Mouse (Mus musculus): ENCODE measurements around the gene Arhgap15. TPM values are rescaled to one million over a fixed set of nuclear protein-coding genes. Genes with fewer than 3 reads are reported as not detected.
A peak's percentile ranks its signal among the peaks of the same experiment; 100 is the strongest.

Gene Arhgap15
- polyA plus RNA-seq, 1 experiment from 2014 or later = 0.38 TPM

DNA sequence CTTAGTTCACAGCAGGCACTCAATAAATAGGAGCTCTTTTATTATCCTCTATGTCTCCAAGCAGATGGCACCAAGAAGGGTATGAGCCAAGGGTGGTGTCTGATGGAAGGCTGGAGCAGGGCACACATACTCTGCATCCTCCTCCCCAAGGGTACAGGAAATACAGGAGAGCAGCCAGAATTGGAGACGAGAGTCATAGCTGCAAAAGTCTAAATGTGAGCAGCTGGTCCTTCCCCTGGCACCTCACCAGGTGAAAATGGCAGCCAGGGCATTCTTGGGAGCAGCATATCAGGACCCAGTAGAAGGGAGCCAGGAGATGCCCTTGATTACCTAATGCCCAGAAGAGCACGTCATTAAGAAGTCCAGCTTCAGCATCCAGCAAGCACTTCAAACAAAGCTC lies 320.3 kb downstream of the Arhgap15 start:
- H3K4me2 ChIP-seq = no peak overlapping the region
- no peak for ATAC-seq (ENCODE audit: low FRiP score)
- no peak overlapping the region for H3K27ac ChIP-seq
- no peaks in the 10 kb centered on the region for H3K9me3 ChIP-seq
- 79% methylated on average over 2 of the region's 2 CpGs for WGBS
- H3K4me3 ChIP-seq (replicated peaks) = no peak overlapping the region
- no peaks in the 10 kb centered on the region for H3K27me3 ChIP-seq
- H3K36me3 ChIP-seq (replicated peaks) = no peaks in the 10 kb centered on the region
- no peak overlapping the region for H3K9ac ChIP-seq
- no peaks in the 10 kb centered on the region; the same call in 1 of the 2 replicates for H3K4me1 ChIP-seq

DNA sequence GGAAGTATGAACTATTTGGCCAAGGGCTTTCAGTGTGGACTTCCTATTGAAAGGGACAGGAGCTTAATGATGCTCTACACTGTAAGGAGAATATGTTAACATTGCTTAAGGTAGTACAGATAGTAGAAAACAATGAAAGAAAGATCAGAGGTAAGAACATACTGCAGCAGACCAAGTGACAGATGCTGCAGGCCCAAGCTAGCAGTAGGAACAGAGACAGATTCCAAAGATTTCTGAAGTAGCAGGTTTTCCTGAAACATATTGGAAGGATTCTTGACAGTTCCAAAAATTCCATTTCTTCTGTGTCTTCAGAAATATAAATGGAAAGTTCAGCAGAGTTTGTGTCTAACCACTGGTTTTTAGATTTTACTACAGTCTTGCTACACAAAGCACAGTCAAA lies 327.9 kb downstream of the Arhgap15 start:
- no peak for ATAC-seq (ENCODE audit: low FRiP score)

DNA sequence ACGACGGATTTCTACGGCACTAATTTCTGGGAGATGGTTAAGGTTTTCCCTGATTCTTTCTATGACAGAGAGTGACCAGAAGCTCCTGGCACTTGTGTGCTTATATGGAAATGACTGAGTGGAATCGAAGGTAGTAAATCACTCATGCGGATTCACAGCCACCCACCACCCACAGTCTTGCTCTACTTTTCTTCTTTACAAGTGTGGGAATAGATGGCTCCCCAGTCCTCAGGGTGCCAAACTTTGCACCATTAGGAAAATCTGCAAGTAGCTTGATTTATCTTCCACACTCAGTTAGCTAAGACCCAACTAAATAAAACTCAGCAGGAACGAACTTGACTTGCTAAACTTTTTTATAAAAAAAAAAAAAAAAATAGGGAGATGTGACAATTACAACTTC lies 331.9 kb downstream of the Arhgap15 start:
- no peaks in the 10 kb centered on the region for H3K9me3 ChIP-seq
- H3K4me1 ChIP-seq = no peaks in the 10 kb centered on the region
- H3K4me2 ChIP-seq = no peak overlapping the region
- no peak for ATAC-seq (ENCODE audit: low FRiP score)
- 91% methylated on average over 6 of the region's 6 CpGs for WGBS
- no peak overlapping the region for H3K27ac ChIP-seq
- H3K4me3 ChIP-seq (replicated peaks) = no peak overlapping the region
- H3K36me3 ChIP-seq (replicated peaks) = no peaks in the 10 kb centered on the region
- no peak overlapping the region for H3K9ac ChIP-seq
- H3K27me3 ChIP-seq = no peaks in the 10 kb centered on the region

More for the DNA sequence above, 327.9 kb downstream of the Arhgap15 start:
- Histone ChIP-seq H3K9ac (no peak overlapping the region), H3K27ac (no peak overlapping the region), H3K9me3 (no peaks in the 10 kb centered on the region), H3K27me3 (no peaks in the 10 kb centered on the region), H3K4me1 (no peaks in the 10 kb centered on the region), H3K4me2 (no peak overlapping the region), H3K36me3 (replicated peaks) (no peaks in the 10 kb centered on the region), H3K4me3 (replicated peaks) (no peak overlapping the region)

DNA sequence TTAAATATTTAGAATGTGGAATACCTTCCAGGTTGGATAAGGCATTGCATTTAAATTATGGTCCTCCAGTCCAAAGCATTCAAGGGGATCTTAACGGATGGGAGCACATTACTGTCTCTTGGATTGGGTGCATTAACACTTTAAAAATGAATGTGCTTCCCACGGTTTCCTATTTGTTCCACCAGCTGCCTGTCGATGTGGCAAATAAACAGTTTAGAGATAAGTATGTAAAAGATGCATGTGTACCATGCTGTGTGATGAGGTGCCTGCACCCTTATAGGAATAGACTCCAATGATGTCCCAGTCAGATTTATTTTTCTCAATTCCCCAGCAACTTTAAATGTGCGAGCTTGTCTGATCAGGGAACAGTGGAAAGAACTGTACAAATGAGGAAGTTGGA lies 332.6 kb downstream of the Arhgap15 start:
- Histone ChIP-seq H3K4me1 (no peaks in the 10 kb centered on the region), H3K36me3 (replicated peaks) (no peaks in the 10 kb centered on the region), H3K4me2 (no peak overlapping the region), H3K9ac (no peak overlapping the region), H3K27ac (no peak overlapping the region), H3K4me3 (replicated peaks) (no peak overlapping the region), H3K9me3 (no peaks in the 10 kb centered on the region), H3K27me3 (no peaks in the 10 kb centered on the region)
- WGBS = 92% methylated on average over 4 of the region's 4 CpGs
- ATAC-seq (ENCODE audit: low FRiP score) = no peak

DNA sequence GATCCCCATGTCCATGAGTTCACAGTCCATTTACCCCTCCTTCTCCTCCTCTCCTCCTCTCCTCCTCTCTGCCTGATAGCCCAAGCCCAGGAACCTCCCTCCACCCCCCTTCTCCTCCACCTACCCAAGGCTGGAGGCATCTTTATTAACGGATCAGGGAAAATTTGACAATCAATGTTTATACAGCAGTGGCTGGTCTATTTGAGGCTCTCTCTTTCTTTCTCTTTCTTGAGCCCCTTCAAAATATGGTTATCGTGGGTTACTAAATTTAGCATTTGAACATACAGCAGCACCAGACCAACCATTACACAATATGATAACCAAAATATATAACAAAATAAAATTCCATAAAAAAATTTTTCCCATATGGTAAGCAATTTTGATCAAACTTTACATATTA lies 335.8 kb downstream of the Arhgap15 start:
- Histone ChIP-seq H3K4me2 (no peak overlapping the region), H3K27ac (no peak overlapping the region), H3K9me3 (no peaks in the 10 kb centered on the region), H3K4me1 (no peaks in the 10 kb centered on the region), H3K36me3 (replicated peaks) (no peaks in the 10 kb centered on the region), H3K27me3 (no peaks in the 10 kb centered on the region), H3K9ac (no peak overlapping the region), H3K4me3 (replicated peaks) (no peak overlapping the region)
- no peak for ATAC-seq (ENCODE audit: low FRiP score)
- 79% methylated on average over 2 of the region's 2 CpGs for WGBS

DNA sequence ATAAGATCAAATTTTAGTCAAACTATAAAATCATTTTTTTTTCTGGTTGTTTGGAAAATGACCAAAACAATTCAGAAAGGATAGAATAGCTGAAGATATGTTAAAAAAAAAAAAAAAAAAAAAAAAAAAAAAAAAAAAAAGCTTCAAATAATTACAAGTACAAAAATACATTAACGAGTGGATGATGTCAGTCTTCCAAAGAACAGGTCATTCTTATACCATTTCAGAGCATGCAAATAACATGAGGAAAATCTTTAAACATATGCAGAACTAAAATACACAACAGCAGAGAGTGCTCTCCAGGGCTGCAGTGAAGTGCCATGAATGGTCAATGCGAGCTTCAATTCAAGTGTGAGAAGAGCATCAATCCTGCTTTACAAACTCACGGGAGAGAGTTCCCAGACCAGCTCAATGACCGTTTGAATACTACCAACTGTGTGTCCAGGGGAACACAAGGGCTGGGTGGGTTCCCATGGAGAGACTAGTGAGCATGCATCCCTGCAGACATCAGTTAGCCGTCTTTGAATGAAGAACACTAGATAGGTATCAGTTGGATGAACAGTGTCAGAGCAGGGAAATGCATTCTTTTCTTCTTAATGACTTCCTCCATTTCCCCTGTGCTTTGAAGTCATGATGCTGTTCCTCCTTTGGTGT lies 337.9 kb downstream of the Arhgap15 start:
- H3K9me3 ChIP-seq = no peaks in the 10 kb centered on the region
- H3K4me1 ChIP-seq = no peaks in the 10 kb centered on the region
- ATAC-seq (ENCODE audit: low FRiP score) = no peak
- H3K4me3 ChIP-seq (replicated peaks) = no peak overlapping the region
- H3K4me2 ChIP-seq = no peak overlapping the region
- 27% methylated on average over 5 of the region's 5 CpGs for WGBS
- H3K27ac ChIP-seq = no peak overlapping the region
- no peak overlapping the region for H3K9ac ChIP-seq
- H3K27me3 ChIP-seq = no peaks in the 10 kb centered on the region
- H3K36me3 ChIP-seq (replicated peaks) = no peaks in the 10 kb centered on the region

DNA sequence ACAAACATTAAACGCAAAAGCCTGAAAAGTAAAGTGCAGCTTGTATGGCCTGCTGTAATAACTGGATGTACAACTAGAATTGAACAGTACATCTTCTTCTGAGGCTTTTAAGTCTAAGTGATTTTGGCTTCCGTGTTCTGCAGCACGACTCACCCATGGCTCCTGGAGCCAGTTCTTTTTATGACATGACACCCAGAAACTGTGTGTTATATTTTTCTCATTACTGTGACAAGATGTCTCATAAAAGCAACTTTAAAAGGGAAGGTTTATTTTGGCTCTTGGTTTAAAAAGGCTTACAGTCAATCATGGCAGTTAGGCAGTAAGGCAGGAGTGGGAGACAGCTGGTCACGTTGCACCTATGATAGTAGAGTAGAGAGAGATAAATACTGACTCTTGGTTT lies 349.9 kb downstream of the Arhgap15 start:
- H3K27ac ChIP-seq = no peak overlapping the region
- H3K4me1 ChIP-seq = no peaks in the 10 kb centered on the region
- no peaks in the 10 kb centered on the region for H3K9me3 ChIP-seq
- no peaks in the 10 kb centered on the region for H3K27me3 ChIP-seq
- 94% methylated on average over 4 of the region's 4 CpGs for WGBS
- no peak overlapping the region for H3K9ac ChIP-seq
- no peak overlapping the region for H3K4me2 ChIP-seq
- no peak for ATAC-seq (ENCODE audit: low FRiP score)
- no peak overlapping the region for H3K4me3 ChIP-seq (replicated peaks)
- H3K36me3 ChIP-seq (replicated peaks) = no peaks in the 10 kb centered on the region

DNA sequence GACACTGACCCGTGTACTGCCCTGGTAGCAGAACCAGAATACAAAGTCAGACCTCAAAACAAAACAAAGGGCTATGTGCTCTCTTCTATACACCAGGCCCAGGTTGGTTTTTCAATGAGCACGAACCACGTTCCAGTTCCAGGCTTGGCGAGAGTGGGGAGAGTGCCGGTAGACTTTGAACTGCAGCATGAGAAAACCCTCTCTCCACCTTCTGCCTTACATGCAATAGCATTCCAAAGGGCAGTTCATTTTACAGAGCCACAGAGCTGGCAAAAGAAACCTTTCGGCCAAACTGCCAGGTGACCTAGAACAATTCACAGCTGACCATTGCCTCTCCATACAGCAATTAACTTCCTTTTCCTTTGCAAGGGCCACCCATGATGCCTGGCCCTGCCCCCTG lies 353.7 kb downstream of the Arhgap15 start:
- Histone ChIP-seq H3K27ac (no peak overlapping the region), H3K4me3 (replicated peaks) (no peak overlapping the region), H3K9me3 (no peaks in the 10 kb centered on the region), H3K27me3 (no peaks in the 10 kb centered on the region), H3K4me2 (no peak overlapping the region), H3K36me3 (replicated peaks) (no peaks in the 10 kb centered on the region), H3K9ac (no peak overlapping the region), H3K4me1 (peaks cover 11% of the 10 kb centered on the region)
- ATAC-seq (ENCODE audit: low FRiP score) = no peak
- 80% methylated on average over 6 of the region's 6 CpGs for WGBS

DNA sequence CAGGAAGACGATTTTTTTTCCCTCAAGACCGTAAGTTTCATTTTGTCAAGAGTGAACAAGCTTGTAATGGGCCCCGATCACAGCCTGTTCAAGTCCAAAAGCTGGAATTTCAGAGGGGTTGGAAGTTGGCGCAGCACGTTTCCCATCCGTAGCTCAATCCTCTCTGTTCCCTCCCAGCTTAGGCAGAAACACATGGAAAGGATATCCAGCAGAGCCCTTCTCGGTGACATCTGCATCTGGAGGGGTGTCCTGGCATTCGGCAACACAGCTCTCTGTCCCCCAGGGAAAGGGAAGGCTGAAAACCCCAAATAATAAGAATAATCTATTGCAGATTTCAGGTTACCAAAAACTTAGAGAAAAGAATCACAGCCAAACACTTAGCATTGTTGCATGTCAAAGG lies 354.7 kb downstream of the Arhgap15 start:
- no peak overlapping the region for H3K4me2 ChIP-seq
- no peak for ATAC-seq (ENCODE audit: low FRiP score)
- H3K9me3 ChIP-seq = no peaks in the 10 kb centered on the region
- peaks cover 11% of the 10 kb centered on the region for H3K4me1 ChIP-seq
- H3K36me3 ChIP-seq (replicated peaks) = no peaks in the 10 kb centered on the region
- H3K27me3 ChIP-seq = no peaks in the 10 kb centered on the region
- H3K4me3 ChIP-seq (replicated peaks) = no peak overlapping the region
- WGBS = 82% methylated on average over 8 of the region's 8 CpGs
- H3K27ac ChIP-seq = no peak overlapping the region
- no peak overlapping the region for H3K9ac ChIP-seq

DNA sequence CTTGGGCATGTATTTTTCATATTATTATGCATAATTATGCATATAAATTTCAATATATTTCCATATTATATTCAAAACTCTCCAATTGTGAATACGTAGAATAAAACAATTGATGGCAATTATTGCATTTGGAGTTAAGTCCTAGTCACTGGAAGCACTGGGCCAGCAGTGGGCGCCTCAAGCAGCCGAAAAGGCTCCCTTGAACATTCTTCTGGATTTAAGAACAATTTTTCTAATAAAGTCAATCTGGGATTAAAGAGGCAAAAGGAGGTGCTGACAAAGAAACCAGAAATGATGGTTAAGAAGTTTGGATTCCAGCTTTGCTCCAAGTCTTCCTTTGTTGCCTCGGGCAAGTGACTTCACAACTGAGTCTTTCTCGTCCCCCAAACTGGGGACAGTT lies 355.1 kb downstream of the Arhgap15 start:
- no peak for ATAC-seq (ENCODE audit: low FRiP score)
- Histone ChIP-seq H3K4me1 (peaks cover 11% of the 10 kb centered on the region), H3K27me3 (no peaks in the 10 kb centered on the region), H3K27ac (no peak overlapping the region), H3K4me2 (no peak overlapping the region), H3K36me3 (replicated peaks) (no peaks in the 10 kb centered on the region), H3K4me3 (replicated peaks) (no peak overlapping the region), H3K9ac (no peak overlapping the region), H3K9me3 (no peaks in the 10 kb centered on the region)
- 80% methylated on average over 5 of the region's 5 CpGs for WGBS

DNA sequence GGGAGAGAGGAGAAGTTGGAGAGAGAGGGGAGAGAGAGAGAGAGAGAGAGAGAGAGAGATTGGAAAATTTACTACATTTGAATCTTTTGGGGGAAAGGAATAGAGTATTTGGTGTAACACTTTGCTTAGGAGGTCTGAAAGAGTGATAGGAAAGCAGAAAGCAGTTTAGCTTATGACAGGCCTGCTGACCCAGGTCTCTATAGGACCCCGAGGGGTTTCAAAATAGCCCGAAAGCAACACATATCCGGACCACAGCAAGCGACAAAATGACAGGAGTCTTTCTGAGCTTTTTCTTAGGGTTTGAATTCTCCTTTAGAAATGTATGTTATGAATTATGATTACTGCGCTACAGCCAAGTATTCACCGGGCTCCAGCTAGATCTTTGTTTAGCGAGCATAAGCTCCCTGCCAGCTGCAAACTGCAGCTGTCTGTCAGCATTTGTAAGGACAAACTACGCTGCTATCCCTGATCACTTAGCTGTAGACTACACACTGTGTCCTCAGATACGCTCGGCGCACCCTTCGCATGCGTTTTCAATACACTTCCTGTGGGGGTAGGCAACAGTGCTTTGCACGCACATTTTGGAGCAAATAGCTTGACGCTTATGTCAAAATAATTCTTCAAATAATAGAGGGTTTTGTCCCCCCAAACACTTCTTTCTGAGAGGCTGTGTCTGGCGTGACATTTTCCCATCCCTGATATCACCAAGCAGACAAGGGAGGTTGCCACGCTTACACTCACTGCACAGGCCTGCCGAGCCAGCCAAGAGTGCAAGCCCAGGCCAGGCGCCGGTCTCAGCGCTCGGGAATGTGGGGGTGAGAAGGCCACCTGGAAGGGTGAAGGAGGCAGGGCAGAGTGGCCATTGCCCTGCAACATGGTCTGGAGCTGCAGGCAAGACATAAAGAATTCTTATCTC lies 355.9 kb downstream of the Arhgap15 start:
- Histone ChIP-seq H3K27ac (no peak overlapping the region), H3K36me3 (replicated peaks) (no peaks in the 10 kb centered on the region), H3K4me2 (0 out of 2 replicates have a peak overlapping the region, but pooled peaks have one; percentile 0), H3K27me3 (no peaks in the 10 kb centered on the region), H3K4me1 (peaks cover 11% of the 10 kb centered on the region), H3K4me3 (replicated peaks) (no peak overlapping the region), H3K9me3 (no peaks in the 10 kb centered on the region), H3K9ac (no peak overlapping the region)
- peak; percentile 77 for ATAC-seq (ENCODE audit: low FRiP score)
- WGBS = 48% methylated on average over 22 of the region's 22 CpGs

DNA sequence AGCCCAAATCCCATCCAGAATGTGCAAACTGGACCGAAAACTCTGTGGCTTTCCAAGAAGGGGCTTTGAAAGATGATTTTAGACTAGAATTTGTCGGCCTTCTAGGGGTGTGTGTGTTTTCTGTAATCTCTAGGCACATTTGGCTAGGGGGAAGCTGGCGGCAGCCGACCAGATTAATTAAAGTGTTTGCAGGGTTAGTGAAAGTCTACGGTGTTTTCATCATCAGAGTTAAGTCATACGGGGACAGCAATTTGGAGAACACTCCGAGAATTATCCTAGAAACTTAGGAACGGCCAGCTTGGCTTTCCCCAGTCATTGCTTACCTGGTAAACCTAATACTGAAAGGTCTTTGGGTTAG lies 356.6 kb downstream of the Arhgap15 start:
- Histone ChIP-seq H3K9ac (no peak overlapping the region), H3K27ac (no peak overlapping the region), H3K4me2 (0 out of 2 replicates have a peak overlapping the region, but pooled peaks have one; percentile 0), H3K4me1 (peaks cover 11% of the 10 kb centered on the region), H3K27me3 (no peaks in the 10 kb centered on the region), H3K36me3 (replicated peaks) (no peaks in the 10 kb centered on the region), H3K4me3 (replicated peaks) (no peak overlapping the region), H3K9me3 (no peaks in the 10 kb centered on the region)
- 77% methylated on average over 8 of the region's 8 CpGs for WGBS
- ATAC-seq (ENCODE audit: low FRiP score) = no peak

DNA sequence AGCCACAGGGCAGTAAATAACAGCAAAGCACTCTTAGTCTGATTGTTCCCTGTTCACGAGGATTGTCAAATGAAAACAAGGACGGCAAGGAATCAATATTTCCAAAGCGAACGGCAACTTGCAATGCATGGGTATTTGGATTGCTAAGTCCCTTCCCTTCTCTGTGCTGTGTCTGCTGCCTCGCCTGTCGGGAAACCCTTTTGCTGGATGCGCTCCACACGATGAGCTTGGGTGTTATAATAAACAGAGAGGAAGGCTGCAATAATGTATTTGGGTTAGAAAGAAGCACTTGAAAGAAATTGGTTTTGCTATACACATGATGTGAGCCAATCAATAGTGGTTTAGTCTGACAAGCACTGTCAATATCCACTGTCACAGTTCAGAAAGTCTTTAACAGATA lies 357.7 kb downstream of the Arhgap15 start:
- Histone ChIP-seq H3K9me3 (no peaks in the 10 kb centered on the region), H3K36me3 (replicated peaks) (no peaks in the 10 kb centered on the region), H3K4me3 (replicated peaks) (no peak overlapping the region), H3K4me2 (no peak overlapping the region), H3K9ac (no peak overlapping the region), H3K4me1 (peaks cover 11% of the 10 kb centered on the region), H3K27ac (no peak overlapping the region), H3K27me3 (no peaks in the 10 kb centered on the region)
- no peak for ATAC-seq (ENCODE audit: low FRiP score)
- 82% methylated on average over 8 of the region's 8 CpGs for WGBS
